Mouse (Mus musculus) 3T3-L1 (cell line): ENCODE measurements at regions not wholly inside any gene's neighbourhood (a gene's known extent, or its start where the extent isn't known, plus 50 kb on each side); places are given as distances from the start of the nearest gene placed in this dataset.
A peak's percentile ranks its signal among the peaks of the same experiment; 100 is the strongest.

Experiments
- DNase-seq: peaks from one replicate; pipeline ENCODE4 v3.0.0-alpha.2; 2015; ENCODE audit warnings: low read depth, low spot score

DNA sequence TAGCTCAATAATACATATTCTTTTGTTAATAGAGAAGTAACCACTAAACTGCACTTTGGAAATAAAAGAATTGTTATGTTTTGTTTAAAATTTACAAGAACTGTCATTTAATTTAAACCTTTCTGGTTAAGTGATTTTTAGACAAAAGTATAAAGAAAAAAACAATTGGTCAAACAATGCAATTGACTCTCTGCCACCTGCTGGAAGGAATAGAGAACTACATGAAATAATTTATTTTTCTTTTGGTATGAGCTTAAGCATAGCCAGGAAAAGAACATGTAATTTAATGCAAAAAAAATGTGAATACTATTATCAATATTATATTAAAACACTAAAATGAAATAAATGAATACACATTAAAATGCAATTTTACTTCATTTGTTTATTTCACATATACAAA is 465.5 kb upstream of the Pcdh10 start:
- DNase-seq: peak; percentile 60

- DNase-seq: no peak
These were observed 463.9 kb upstream of the Pcdh10 start for GRCm38 (mm10) chr3:44914321-44914720.
